Mouse (Mus musculus) fat pad, adult 2 months (tissue): ENCODE data around the gene Hhat.

ENCODE experiments used
- DNase-seq: peaks from one replicate; pipeline ENCODE4 v3.0.0-alpha.2; 2011; ENCODE audit warnings: low read depth, low spot score; ENCODE audit errors: extremely low read depth

The Hhat gene

GRCm38 (mm10) chr1:192785046-192785961, 14.3 kb upstream of the Hhat start:
- no peak for DNase-seq

GRCm38 (mm10) chr1:192784374-192784773, 13.4 kb upstream of the Hhat start:
- DNase-seq: no peak

DNA sequence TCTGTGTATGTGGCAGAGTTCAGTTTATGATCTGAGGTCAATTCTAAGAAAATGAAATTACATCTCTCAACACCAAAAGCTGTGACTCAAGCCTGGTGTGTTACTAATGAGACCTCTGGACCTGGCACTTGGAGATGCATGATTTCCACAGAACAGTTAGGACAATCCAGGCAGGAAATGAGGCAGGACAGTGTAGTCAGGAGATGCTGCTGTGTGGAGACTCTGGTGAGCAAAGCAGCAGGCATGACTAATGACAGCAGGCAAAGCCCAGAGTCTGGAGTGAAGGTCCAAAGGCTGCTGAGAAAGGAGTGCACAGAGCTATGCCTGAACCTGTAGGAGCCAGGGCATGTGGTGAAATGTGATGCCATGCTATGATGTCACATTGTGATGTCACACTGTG, 10.2 kb upstream of the Hhat start:
- DNase-seq: no peak

DNA sequence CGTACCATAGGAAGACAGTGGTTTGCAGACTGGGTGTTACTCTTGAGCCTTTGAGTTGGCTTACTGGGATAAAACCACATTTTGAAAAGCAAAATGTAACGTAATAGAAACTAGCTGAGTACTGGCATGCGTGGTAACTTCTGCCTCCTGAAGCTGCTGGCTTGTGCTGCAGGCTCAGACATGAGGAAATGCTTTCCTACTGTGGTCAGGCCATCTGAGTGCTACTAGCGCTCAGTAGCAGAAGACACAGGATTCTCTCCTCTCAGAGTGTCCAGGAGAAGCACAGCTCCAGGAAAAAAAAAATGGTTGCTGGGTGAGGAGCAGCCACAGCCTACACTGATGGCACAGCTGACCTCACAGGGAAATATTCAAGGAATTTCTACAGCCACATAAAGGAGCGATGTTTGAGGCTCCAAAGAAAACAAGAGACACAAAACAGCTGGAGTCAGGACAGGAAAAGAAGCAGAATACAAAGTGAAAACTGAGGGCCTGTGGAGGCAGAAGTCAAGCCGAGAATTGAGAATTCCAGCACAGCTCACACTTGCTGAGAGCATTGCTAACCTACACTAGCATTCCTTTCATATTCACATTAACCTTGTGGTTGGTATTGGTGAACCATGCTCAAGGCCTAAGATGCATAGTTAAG, 8.0 kb upstream of the Hhat start:
- no peak for DNase-seq

DNA sequence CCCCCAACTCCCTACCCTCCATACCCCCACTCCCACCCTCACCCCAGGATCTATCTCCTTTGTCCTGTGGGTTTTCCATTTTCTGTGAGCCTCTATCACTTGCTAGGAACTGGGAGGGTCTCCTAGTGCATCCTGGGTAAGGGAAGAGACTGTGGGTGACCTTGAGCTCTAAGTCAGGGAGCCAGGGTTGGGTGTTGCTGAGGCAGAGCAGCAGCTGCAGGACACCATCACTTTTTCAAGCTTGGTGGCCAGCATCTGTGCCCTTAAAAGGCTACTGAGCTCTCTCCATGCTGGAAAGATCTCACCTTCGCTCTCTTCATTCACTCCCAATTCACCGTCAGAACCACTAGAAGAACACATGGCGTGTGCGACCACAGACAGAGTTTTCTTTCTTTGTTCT, 7.2 kb upstream of the Hhat start:
- DNase-seq: no peak

DNA sequence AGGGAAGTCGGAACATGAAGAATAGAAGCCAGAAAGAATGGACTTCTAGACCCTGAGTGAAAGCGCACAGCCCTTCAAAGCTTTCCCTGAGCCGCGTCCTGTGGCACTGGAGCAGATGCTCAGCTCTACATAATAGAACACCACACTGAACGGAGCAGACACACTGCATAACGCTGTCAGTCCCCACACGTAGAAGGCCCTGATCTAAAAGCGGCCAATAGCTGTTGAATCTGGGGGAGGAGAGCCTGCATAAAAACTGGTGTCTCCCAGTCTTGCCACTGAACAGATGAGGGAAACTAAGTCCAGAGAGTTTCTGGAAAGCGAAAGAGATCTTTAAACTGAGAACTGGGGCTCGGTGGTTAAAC, 911 bp downstream of the Hhat start:
- DNase-seq: no peak

DNA sequence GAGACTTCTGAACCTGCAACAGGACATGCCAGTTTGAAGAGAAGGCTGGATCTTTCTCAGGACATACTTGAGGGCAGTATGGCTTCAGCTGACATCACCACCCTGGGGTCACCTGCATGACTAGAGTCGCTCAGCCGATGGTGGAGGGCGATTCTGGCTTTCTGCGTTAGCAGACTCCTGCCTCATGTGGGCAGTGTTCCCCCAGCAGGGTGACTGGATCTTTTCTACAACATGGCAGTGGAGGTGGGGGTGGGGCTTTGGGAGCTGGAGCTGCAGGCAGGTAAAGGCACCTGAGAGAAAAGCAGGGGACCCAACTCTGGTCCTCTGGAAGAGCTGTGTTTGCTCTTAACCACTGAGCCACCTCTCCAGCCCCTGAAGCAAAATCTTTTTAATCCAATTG, 5.5 kb downstream of the Hhat start:
- no peak for DNase-seq

- DNase-seq: no peak
Observed at GRCm38 (mm10) chr1:192764547-192764946, 6.5 kb downstream of the Hhat start.

GRCm38 (mm10) chr1:192762946-192763933, 7.8 kb downstream of the Hhat start:
- DNase-seq: no peak

GRCm38 (mm10) chr1:192756674-192757073, 14.3 kb downstream of the Hhat start:
- DNase-seq: no peak

- no peak for DNase-seq
Observed at GRCm38 (mm10) chr1:192755685-192756606, 15.1 kb downstream of the Hhat start.

GRCm38 (mm10) chr1:192755246-192755645, 15.8 kb downstream of the Hhat start:
- DNase-seq: no peak

GRCm38 (mm10) chr1:192754268-192754667, 16.8 kb downstream of the Hhat start:
- DNase-seq: no peak

- DNase-seq: no peak
Observed at GRCm38 (mm10) chr1:192752659-192753601, 18.1 kb downstream of the Hhat start.

GRCm38 (mm10) chr1:192750042-192750437, 21.0 kb downstream of the Hhat start:
- no peak for DNase-seq

DNA sequence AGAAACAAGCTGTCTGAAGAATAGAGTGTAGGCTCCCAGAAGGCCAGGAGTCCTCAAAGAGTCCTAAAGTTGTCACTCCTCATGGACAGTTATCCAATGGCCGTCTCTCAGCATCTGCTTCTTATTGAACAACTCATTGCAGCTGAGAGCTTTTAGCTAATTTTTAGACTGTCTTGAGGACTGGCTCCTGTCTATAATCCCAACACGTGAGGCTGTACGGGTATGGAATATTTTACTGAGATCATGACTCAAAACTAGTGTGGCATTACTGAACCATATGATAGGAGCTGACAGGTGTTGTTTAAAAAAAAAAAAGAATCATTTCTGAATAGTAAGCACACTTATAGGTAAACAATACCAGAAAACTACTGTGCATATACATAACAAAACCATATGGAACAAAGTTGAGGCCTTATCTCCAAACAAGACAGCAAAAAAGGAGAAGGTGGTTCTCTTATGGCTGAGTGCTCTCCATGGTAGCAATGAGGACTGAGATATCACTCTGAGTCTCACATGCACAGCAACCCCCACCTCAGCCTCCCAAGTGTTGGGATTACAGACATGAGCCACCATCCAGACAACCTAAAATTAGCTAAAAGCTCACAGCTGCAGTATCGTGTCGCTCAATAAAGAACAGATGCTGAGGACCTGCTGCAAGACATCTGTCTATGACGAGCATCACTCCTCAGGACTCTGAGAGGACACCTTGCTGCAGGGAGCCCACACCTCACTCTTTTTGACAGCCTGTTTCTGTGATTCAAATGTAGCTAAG, 21.6 kb downstream of the Hhat start:
- DNase-seq: no peak

GRCm38 (mm10) chr1:192746201-192746600, 24.8 kb downstream of the Hhat start:
- DNase-seq: no peak
